27 mouse cellular contexts compared by ENCODE assay signal in genomic region chr8:121760484-121760883, GRCm38 (mm10). TPM values are rescaled to one million over a fixed set of nuclear protein-coding genes. Genes with fewer than 3 reads are reported as not detected.
DNase-seq lines count a peak whose midpoint lies in the region; TF ChIP-seq lines count a peak whose summit lies in the region.
"Had no signal": no experiment of that assay in that cellular context is flagged by ENCODE, and none has a peak within 500 bp of the region (broad histone marks: within the 10 kb centered on the region; RNA-seq: fewer than 3 reads in every experiment).

No protein-coding gene starts in this region.

- H3K36me3 ChIP-seq in kidney, adult 2 months (ENCODE audit: control insufficient read depth, insufficient read depth, low read length) = no peaks in the 10 kb centered on the region
- H3K36me3 ChIP-seq: embryonic facial prominence, embryonic 10.5 days; embryonic facial prominence, embryonic 15.5 days; forebrain, embryonic 12.5 days; heart, embryonic 12.5 days; kidney, embryonic 15.5 days; limb, embryonic 13.5 days; lung, embryonic 15.5 days; midbrain, embryonic 10.5 days; midbrain, embryonic 15.5 days; neural tube, embryonic 15.5 days; stomach, embryonic 15.5 days had no signal

- TF ChIP-seq CTCF in kidney, adult 2 months (conservative IDR thresholded peaks at IDR 0.05; ENCODE audit: insufficient read depth, insufficient read length, low read depth, low read length) = no peak

- peak; percentile 12 for DNase-seq in ZHBTc4 (ENCODE audit: low read depth, low spot score)
- peak; percentile 57 for DNase-seq in cerebellum, adult 11 months
- DNase-seq in cerebellum, adult 9-10 months = peak; percentile 63
- peak; percentile 53 to 66 for DNase-seq in cerebellum, postnatal 36 days
- no peak for DNase-seq in ovary, adult 18-20 months (ENCODE audit: low spot score)
- no peak for DNase-seq in kidney, adult 2 months
- DNase-seq: adrenal gland, adult 8-10 months; B cell, adult 2 months; forebrain, postnatal 0 days; gastrocnemius, postnatal 25 days; heart, adult 11 months; heart, postnatal 4 days; kidney, postnatal 36 days; layer of hippocampus, postnatal 36 days; right cerebral cortex, postnatal 25 days had no signal

- no peak overlapping the region for H3K4me3 ChIP-seq in kidney, adult 2 months (ENCODE audit: insufficient read depth, low read depth, low read length)
- H3K4me3 ChIP-seq: embryonic facial prominence, embryonic 10.5 days; embryonic facial prominence, embryonic 15.5 days; forebrain, embryonic 12.5 days; heart, embryonic 12.5 days; hindbrain, embryonic 13.5 days; kidney, embryonic 15.5 days; limb, embryonic 13.5 days; lung, embryonic 15.5 days; midbrain, embryonic 10.5 days; midbrain, embryonic 15.5 days; neural tube, embryonic 15.5 days; stomach, embryonic 15.5 days had no signal

- TF ChIP-seq POLR2A in kidney, adult 2 months (IDR thresholded peaks at IDR 0.05; ENCODE audit: low read depth, low read length) = no peak

- no peaks in the 10 kb centered on the region for H3K4me1 ChIP-seq in kidney, adult 2 months (ENCODE audit: control insufficient read depth, insufficient read depth, low read length)
- H3K4me1 ChIP-seq: embryonic facial prominence, embryonic 10.5 days; embryonic facial prominence, embryonic 15.5 days; heart, embryonic 12.5 days; lung, embryonic 15.5 days; midbrain, embryonic 10.5 days; stomach, embryonic 15.5 days had no signal

- no peaks in the 10 kb centered on the region for H3K27me3 ChIP-seq in kidney, adult 2 months (replicated peaks; ENCODE audit: control insufficient read depth, insufficient read depth, low read length)
- H3K27me3 ChIP-seq: embryonic facial prominence, embryonic 15.5 days; kidney, embryonic 15.5 days; limb, embryonic 13.5 days; lung, embryonic 15.5 days; midbrain, embryonic 15.5 days; neural tube, embryonic 15.5 days; stomach, embryonic 15.5 days had no signal

- no peak overlapping the region for H3K27ac ChIP-seq in kidney, adult 2 months (ENCODE audit: insufficient read depth, low read depth, low read length)
- H3K27ac ChIP-seq: embryonic facial prominence, embryonic 10.5 days; embryonic facial prominence, embryonic 15.5 days; forebrain, embryonic 12.5 days; hindbrain, embryonic 13.5 days; kidney, embryonic 15.5 days; limb, embryonic 13.5 days; lung, embryonic 15.5 days; midbrain, embryonic 10.5 days; midbrain, embryonic 15.5 days; neural tube, embryonic 15.5 days; stomach, embryonic 15.5 days had no signal

- 55% methylated on average over 7 of the region's 7 CpGs for WGBS in kidney, adult 2 months

RNA-seq across cellular contexts. Expression of gene Jph3, which starts 31.1 kb away (rescaled TPM):
- 0.07 and 0.20 TPM in 2 replicates for polyA plus RNA-seq in kidney, adult 2 months (2012; rRNA removed)

Comparison
In these comparisons a context has a peak if more than half of its experiments do, and no peak if none do; other contexts are left out.
1. DNase-seq: peak in ZHBTc4 (single experiment), cerebellum, adult 11 months (single experiment), cerebellum, adult 9-10 months (single experiment) and cerebellum, postnatal 36 days (2 of 2); none in ovary, adult 18-20 months (single experiment) and kidney, adult 2 months (single experiment).